Mouse (Mus musculus): ENCODE measurements around the gene Gm4133. TPM values are rescaled to one million over a fixed set of nuclear protein-coding genes. Genes with fewer than 3 reads are reported as not detected.

The Gm4133 gene
- polyA plus RNA-seq (2012; rRNA removed), result not detected in 2 replicates

DNA sequence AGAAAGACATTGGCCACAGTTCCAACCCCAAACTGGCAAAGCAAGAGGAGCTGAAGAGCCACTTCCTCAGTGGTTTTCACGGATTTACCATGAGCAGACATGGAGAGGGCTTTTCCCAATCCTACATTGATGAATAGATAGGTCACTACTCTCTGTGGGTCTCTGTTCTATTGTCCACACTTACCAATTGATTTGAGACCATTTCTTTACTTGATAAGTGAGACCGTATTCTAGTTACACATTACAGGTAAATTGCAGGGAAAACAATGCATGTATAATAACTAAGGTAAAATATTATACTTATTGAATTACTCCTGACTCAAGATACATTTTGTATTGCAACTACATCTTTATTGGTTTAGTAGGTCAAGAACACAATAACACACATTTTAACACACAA is at the start of gene Gm4133:
Gm4133 (minus strand) TSS at position 101 of the 400 bp plus-strand sequence.

DNA sequence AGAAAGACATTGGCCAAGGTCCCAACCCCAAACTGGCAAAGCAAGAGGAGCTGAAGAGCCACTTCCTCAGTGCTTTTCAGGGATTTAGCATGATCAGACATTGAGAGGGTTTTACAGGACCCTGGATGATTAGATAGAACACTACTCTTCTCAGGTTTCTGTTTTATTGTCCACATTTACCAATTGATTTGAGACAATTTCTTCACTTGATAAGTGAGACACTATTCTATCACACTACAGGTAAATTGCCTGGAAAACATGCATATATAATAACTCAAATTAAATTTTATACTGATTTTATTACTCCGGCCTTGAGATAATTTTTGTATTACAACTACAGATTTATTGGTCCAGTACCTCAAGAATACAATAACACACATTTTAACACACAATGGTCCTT is 41.4 kb upstream of the Gm4133 start, which contains the start of gene Gm5728:
Gm5728 (minus strand) TSS at position 101 of the 400 bp plus-strand sequence.

Other genes starting within 250 kb of the Gm4133 start
- not detected in 2 replicates for gene Vmn1r91, start 234.4 kb downstream of the Gm4133 start, polyA plus RNA-seq (2012; rRNA removed)
- not detected in 2 replicates for gene Gm16442, start 211.5 kb downstream of the Gm4133 start, polyA plus RNA-seq (2012; rRNA removed)
- gene Vmn1r93, start 195.0 kb downstream of the Gm4133 start, polyA plus RNA-seq (2012; rRNA removed), result not detected in 2 replicates
- gene Vmn1r94, start 165.7 kb downstream of the Gm4133 start, polyA plus RNA-seq (2012; rRNA removed), result not detected in 2 replicates
- gene Vmn1r95, start 140.4 kb downstream of the Gm4133 start, polyA plus RNA-seq (2012; rRNA removed), result not detected in 2 replicates
- gene Gm6164, start 128.5 kb downstream of the Gm4133 start, polyA plus RNA-seq (2012; rRNA removed), result not detected in 2 replicates
- gene Gm4498, start 100.2 kb downstream of the Gm4133 start, polyA plus RNA-seq (2012; rRNA removed), result not detected in 2 replicates
- not detected in 2 replicates for gene Gm5890, start 71.2 kb downstream of the Gm4133 start, polyA plus RNA-seq (2012; rRNA removed)
- gene Gm5728, start 41.3 kb upstream of the Gm4133 start, polyA plus RNA-seq (2012; rRNA removed), result not detected in 2 replicates
- gene Vmn1r100, start 83.9 kb upstream of the Gm4133 start, polyA plus RNA-seq (2012; rRNA removed), result not detected in 2 replicates
- not detected in 2 replicates for gene Vmn1r101, start 108.5 kb upstream of the Gm4133 start, polyA plus RNA-seq (2012; rRNA removed)
- not detected in 2 replicates for gene Gm10670, start 140.9 kb upstream of the Gm4133 start, polyA plus RNA-seq (2012; rRNA removed)
- not detected in 2 replicates for gene Vmn1r103, start 176.5 kb upstream of the Gm4133 start, polyA plus RNA-seq (2012; rRNA removed)
- not detected in 2 replicates for gene Vmn1r104, start 199.8 kb upstream of the Gm4133 start, polyA plus RNA-seq (2012; rRNA removed)
- not detected in 2 replicates for gene Gm5726, start 211.7 kb upstream of the Gm4133 start, polyA plus RNA-seq (2012; rRNA removed)
- gene Gm4141, start 242.2 kb upstream of the Gm4133 start, polyA plus RNA-seq (2012; rRNA removed), result not detected in 2 replicates